Mouse (Mus musculus) ES-Bruce4 (cell line): ENCODE measurements around the gene Gm9918.

Source experiments
- CTCF ChIP-seq: IDR thresholded peaks from one replicate; pipeline ENCODE4 v1.8.1; 2011; ENCODE audit warnings: low read depth, low read length
- EP300 ChIP-seq: IDR thresholded peaks from 2 replicates; pipeline ENCODE4 v1.6.1; 2011; ENCODE audit warnings: low read depth, low read length; ENCODE audit not compliant: insufficient read depth
- POLR2A ChIP-seq: IDR thresholded peaks from one replicate; pipeline ENCODE4 v1.8.1; 2011; ENCODE audit warnings: low read length; ENCODE audit not compliant: insufficient read depth

DNA sequence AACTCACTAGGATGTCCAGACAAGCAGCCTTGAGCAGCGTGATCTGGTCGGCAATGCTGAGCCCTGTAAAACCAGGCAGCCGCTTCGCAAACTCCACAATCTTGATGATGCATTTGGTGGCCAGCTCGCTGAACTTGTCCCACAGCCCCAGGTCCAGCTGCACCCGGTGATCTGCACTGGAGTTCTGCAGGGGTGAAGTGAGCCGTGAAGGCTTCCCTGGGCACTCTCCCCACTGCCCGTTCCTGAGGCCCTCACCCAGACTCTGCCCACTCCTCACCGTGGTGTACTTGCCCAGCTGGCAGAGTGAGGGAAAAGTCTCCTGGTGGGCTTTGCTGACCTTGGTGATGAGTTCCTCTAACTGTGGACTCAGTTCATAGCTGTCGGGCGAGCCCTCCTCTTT, 30.5 kb upstream of the Gm9918 start:
- TF ChIP-seq POLR2A = no peak
- TF ChIP-seq CTCF = no peak
- TF ChIP-seq EP300 = no peak
